Mouse (Mus musculus): Measurements from ENCODE around the gene Dok1.

Gene Dok1

DNA sequence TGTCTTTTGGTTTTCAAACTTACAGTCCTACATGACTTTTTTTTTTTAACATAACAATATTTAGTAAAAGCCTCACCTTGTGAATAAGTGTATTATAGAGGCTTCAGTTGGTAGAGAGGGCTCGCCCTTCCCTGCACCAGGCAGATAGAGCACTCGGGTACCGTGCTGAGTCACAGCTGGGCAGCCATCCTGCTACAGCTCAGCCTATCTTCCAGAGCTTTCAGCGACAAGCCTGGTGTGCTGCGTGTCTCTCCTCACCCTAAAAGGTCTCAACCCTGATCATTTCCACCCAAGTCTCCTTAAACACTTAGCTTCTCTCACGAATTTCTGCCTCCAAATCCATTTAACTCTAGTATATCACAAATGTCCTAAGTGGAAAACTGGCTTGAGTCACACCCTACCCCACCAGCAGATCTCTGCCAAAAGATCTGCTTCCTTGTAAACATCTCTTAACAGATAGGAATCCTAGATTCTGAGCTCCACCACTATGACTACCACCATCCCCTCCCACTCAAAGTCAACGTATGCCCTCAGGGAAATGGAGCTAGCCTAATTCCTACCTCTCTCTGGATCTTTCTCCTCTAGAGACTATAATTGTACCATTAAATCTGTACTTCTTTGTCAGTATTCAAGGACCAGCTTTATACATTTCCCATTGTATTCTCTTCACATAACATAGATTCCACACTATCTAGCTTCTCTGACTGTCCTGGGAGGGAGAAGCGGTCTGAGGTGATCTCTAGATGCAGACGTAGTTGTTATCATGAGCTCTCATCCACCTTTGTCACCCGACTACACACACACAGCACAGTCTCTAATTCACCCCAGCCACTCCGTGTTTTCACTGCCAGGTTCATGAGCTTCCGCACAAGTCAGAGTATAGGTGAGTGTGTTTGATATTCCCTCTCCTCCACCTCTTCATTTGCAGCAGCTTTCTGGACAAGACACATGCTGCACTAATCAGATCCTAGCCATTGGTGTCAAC is 18.5 kb downstream of the Dok1 start:
- DNase-seq (ENCODE audit: low read depth), result peak; percentile 60

DNA sequence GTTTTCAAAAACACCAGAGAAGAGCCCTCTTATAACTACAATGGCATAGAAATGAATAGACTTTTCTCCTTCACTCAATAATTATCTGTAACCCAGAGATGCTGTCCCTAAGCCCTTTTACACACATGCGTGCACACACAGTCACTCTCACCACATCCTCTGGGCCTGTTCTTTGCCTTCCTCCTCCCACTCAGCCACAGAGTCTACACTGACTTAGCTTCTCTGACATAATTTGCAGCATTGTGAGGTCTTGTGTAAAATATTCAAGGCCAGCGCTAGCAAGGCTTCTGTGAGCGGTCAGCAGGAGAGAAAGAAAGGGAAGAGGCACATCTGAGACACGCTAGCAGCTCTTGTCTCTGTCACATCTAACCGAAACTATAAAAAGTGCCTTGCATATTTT is 19.8 kb downstream of the Dok1 start:
- peak; percentile 88 for DNase-seq (ENCODE audit: low read depth)

DNA sequence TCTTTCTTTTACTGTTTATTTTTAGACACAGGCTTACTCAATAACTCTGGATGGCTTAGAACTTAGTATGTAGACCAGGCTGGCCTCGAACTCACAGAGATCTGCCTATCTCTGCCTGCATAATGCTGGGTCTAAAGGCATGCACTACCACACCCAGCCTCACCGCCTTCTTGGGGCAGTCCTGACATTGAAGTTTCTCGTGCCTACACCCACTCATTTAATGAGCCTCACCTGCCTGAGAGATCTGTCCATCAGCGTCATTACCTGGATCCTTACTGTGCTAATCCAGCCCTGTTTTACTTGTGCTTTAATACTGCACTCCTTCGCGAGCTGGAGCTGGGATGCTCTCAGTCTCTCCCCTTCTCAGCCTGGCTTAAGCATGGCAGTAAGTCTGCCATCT is 21.5 kb downstream of the Dok1 start:
- DNase-seq (ENCODE audit: low read depth), result no peak

DNA sequence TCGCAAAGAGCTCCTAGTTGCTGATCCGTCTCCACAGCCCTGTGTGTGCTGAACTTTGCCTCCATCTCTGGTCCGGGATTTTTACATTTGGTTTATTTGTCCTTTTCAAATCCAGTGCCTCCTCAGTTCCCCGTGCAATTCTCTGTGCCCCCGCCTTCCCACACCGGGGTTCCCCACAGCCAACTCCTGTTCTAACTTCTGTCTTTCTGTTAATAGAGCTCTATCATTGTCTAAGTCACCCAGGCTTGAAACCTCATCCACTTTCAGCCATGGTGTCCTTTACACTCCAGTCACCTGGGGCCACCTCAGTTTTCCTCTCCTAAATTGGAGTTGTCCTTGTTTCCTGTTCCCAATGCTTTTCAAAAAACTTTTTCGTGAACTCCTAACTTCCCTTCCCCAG is 22.0 kb downstream of the Dok1 start:
- DNase-seq (ENCODE audit: low read depth), result no peak

DNA sequence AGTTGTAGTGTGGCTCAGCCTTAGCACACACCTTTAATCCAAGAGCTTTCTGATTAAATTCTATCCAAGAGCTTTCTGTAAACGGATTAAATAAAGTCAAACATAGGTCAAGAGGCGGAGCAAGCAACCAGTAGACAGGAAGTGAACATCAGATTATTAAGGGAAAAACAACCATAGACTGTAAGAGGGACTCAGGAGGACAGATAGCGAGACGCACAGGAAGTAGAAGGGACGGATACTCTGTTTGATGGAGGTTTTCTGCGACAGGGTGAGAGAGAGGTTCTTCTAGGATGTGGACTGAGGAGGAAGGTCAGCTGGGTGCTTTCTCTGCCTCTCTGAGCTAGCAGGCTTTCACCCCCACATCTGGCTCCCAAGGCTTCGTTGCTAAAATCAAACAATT is 23.3 kb downstream of the Dok1 start:
- DNase-seq (ENCODE audit: low read depth), result peak; percentile 69

DNA sequence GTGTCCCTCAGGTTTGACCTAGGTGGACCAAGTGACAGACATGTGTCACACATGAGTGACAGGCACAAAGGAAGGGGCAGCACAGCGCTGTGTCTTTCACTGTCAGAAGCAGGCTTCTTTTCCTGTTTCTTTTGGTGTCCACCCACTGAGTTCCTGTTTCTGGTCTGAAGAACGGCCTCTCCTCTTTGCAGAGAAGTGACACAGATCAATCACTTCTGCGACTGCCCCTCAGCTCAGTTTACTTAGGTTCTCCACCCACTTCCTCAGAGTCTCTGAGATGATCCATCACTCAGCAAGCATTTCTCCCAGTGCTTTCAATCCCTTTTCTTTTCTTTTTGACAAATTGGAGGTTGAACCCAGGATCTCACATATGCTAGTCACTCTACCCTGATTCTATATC is 24.6 kb downstream of the Dok1 start:
- DNase-seq (ENCODE audit: low read depth), result peak; percentile 75

DNA sequence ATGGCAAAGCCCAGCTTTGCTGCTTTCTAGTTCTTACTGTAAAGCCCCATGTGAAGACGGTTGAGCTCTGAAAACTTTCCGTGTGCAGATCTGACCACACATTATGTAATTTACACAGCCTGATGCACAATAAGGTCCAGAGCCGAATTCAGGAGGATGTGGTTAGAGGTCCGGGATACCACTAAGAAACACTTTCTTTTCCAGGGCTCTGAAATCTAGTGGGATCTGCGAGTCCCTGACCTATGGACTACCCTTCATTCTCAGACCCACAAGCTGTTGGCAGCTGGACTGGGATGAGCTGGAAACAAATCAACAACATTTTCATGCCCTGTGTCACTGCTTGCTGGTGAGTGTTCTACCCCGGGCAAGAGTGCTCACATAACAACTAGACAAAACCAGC is 27.2 kb downstream of the Dok1 start:
- DNase-seq (ENCODE audit: low read depth), result peak; percentile 82

DNA sequence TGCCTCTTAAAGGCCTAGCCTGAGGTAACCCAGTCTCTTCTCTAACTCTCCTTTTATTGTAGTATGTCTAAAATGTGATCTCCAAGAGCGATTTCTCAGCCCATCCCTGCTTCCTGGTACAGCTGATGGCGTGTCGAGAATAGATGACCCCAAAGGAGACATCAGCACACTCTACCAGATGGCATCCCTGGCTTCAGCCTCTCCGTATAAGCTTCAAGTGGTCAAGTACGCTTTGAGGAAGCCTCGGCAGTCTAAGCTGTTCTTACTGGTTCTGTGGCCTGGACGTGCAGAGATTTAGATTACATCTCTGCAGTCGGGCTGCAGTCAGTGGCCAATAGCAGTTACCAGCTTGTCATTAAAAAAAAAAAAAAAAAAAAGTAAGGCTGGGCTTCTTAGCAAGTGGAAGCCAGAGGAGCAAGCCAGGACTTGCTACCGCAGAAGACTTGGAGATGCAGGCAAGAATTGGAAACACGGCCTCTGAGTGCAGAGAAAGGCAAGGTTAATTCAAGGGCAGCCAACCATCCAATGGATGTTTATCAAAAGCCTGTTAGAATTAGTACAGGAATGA is 27.7 kb downstream of the Dok1 start:
- DNase-seq (ENCODE audit: low read depth), result peak; percentile 42

DNA sequence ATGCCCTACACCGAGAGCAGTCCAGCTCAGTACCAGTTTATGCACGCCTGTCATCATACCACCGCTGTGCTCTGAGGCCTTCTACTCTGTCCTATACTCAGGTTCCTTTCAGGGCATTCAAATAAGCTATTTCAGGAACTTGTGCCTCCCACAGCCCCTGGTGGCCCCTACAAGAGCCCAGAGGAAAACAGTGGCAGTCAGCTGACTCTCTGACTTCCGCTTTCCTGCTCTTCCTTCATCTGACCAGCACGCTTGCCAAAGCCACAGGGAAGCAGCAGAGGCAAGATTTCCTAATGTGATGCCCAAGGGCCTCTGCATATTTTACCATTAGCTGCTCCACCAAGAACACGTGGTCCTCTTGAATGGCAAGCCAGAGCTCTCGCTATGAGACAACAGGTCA is 28.4 kb downstream of the Dok1 start:
- DNase-seq (ENCODE audit: low read depth), result peak; percentile 88

DNA sequence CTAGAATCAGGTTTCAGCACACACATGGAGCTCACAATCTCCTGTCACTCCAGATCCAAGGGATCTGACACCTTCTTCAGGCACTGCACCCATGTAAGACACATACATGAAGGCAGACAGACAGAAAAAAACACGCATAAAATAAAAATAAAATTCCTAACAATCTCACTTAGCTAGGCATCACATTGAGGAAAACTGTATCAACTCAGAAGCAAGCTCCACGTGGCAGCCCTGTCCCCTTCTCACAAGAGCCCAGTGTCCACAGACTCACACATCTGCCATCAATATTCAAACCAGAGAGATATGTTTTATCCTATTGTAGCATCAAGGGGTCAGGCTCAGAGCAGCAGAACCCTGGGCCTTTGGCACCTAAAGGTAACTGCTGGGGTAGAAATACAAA is 29.0 kb downstream of the Dok1 start:
- DNase-seq (ENCODE audit: low read depth), result no peak

DNA sequence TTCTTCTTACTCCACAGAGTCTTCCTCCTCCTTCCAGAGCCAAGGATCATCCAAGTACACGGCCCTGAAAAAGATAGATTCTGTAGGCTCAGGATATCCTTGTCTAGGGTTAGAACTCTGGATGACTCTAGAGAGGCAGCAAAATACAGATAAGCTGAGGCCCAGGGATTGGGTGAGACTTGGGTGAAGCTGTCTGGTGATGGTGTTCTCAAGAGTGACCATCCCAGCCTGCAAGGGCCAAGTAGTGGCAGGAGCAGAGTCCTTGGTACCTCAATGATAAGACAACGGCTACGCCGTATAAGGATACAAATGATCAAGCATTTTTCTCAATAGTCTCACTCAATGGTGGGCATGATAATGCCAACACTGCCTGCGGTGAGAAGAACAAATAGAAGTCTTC is 29.4 kb downstream of the Dok1 start:
- DNase-seq (ENCODE audit: low read depth), result no peak

DNA sequence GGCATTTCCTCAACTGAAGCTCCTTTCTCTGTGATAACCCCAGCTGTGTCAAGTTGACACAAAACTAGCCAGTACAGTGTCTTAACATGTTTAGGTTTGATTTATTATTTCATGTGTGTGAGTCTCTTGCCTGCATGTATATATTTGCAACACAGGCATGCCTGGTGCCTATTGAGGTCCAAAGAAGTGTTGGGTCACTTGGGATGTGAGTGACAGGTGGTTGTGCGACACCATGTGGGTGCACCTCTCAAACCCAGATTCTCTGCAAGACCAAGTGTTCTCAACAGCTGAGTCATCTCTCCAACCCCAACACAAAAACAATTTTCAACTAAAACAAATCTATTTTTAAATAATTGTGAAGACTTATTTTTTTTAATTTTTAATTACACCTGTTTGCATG is 30.2 kb downstream of the Dok1 start:
- DNase-seq (ENCODE audit: low read depth), result no peak

DNA sequence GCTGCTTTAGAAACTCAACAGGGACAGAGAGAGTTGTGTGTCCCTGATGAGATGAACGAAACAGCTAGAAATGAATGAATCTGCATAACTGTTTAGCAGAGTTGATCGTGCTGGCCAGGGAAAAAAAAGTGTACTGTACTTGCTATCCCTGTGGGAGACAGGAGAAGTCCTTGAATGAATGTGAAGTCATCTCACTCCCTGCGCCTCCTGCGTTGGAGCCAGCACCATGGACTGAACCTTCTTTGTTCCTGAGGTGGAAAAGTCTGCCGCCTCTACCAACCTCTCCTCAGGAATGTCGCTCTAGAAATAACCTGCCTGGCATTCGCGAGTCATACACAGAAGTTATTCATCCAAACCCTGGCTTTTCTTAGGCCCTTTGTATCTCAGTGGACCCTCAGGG is 33.3 kb downstream of the Dok1 start:
- DNase-seq (ENCODE audit: low read depth), result no peak

DNA sequence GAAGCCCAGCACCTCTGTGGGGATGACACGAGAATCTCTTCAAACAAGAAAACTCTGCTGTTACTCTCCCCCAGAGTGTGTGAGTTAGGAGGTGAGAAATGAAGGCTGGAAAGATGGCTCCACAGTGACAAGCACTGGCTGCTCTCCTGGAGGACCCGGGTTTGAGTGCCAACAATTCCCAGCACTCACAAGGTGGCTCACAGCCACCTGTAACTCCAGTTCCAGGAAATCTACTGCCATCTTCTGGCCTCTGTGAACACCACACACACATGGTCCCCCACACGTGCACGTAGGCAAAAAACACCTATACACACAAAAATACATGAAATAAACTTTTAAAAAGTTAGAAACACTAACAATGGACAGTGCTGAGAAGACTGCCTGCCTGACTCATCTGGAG is 34.9 kb downstream of the Dok1 start:
- DNase-seq (ENCODE audit: low read depth), result peak; percentile 72

DNA sequence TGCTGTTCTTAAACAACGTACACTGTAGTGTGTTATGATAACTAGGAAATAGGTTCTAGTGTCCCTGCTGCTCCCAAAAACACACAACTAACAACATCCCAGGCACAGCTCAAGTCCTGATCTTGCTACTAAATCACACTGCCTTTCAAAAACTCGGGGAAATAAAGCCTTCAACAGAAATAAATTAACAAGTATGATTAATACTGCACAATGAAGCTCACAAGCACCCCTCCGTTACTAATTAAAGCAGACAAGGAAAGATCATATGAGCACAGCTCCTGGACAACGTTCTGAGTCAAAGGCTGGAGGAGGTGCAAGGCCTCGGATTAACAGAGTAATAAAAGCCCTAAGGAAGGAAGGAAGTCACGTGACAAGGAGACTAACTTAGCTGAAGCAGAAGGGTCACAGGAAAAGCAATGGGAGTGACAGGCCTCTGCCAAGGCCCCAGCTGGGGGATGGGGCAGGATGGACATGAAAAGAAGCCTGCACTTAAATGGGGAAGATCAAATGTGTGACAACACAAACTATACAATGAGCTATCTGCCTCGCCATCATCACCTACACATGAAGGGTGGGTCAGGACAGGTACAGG is 35.7 kb downstream of the Dok1 start:
- DNase-seq (ENCODE audit: low read depth), result peak; percentile 96

DNA sequence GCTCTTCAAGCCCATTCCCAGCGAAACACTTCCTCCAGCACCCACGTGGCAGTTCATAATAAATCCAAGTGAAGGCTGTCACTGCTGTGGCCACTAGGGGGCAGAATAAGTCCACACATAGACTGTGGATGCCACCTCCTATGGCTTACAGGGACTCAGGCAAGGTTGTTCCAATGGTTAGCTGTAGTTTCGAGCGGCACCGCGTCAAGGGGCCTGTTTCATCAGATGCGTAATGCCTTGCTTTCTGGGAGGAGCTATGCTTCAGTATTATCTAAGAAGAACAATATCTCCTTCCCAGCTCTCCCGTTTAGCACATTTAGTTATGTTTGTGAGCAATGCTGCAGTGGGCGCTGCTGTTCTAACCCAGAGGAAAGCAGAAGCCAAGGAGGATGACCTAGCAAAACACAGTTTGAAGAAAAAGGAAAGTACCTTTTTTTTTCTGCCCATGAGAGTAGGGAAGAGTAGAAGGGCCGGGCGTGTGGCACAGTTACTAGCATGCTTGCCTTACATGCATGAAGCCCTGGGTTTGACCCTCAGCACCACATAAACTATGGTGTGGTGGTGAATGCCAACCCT is 36.4 kb downstream of the Dok1 start:
- DNase-seq (ENCODE audit: low read depth), result peak; percentile 99

DNA sequence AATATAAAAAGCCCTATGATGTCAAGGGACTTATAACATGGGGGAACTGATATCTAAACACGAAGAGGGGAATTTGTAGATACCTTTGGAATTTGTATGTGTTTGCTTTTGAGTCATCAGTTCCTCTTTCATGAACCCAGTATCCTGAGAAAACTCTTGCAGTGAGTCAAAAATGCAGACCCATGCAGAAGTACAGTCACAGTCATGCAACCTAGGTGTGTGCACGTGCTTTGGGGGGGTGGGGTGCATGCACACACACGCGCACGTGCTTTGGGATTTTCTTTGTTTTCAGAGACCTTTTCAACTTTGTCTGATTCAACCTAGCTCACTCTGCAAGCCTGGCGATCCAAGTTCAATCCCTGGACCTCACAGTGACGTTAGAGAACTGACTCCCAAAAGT is 38.9 kb downstream of the Dok1 start:
- DNase-seq (ENCODE audit: low read depth), result no peak

DNA sequence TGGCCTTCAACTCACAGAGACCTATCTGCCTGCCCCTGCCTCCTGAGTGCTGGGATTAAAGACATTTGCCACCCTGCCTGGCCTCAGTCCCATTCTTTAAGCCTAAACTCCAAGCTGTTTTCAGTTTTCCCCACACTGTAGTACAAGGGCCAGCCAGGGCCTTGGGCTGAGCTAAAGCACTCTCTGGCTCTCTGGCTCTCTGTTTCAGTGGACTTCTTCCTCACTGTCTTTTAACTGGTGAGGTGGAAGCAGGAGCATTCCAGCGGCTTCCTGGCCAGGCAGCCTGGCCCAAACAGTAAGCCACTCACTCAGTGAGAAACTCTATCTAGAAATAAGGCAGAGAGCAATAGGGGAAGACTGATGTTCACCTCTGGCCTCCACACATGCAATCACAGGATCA is 39.6 kb downstream of the Dok1 start:
- DNase-seq (ENCODE audit: low read depth), result no peak

DNA sequence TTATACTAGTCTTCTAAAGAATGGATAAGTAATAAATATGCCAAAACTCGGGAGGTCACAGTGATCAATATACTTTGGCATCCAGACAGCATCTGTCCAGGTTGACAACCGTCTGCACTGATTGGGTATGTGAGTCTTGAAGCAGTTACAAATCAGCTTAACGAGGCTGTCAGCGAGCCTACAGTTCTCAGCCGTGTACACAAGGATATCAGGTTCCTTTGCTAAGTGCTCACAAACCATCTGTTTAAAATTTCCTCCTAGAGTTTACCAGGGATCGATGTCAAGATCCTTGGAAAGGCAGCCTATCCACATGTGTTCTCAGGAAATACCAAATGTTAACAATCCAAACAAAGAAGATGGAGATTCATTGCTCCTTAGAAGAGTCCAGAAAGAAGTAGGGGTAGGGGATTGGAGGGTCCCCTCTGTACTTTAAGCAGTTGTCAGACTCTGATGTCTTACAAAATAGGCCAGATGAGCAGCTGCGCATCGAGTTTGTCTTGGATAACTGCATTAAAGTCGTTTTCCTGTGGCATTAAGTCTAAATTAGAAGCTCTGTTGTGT is 45.8 kb downstream of the Dok1 start:
- no peak for DNase-seq (ENCODE audit: low read depth)
